Mouse (Mus musculus) left cerebral cortex, postnatal 10 days (tissue): ENCODE measurements at regions not wholly inside any gene's neighbourhood (a gene's known extent, or its start where the extent isn't known, plus 50 kb on each side); places are given as distances from the start of the nearest gene placed in this dataset.
A peak's percentile ranks its signal among the peaks of the same experiment; 100 is the strongest.

Experiments used
- DNase-seq, 2 experiments: peaks; one replicate each; pipeline ENCODE4 v3.0.0; 2021 to 2022; ENCODE audit warnings: low spot score in 2 of 2, mixed read lengths in 1 of 2; ENCODE audit errors: extremely low spot score in 1 of 2
- intact Hi-C: fragments of 180-260 bp; cut with DNase I; formaldehyde crosslinking; loops from one replicate; pipeline ENCODE4 v1.15.1; 2025

DNA sequence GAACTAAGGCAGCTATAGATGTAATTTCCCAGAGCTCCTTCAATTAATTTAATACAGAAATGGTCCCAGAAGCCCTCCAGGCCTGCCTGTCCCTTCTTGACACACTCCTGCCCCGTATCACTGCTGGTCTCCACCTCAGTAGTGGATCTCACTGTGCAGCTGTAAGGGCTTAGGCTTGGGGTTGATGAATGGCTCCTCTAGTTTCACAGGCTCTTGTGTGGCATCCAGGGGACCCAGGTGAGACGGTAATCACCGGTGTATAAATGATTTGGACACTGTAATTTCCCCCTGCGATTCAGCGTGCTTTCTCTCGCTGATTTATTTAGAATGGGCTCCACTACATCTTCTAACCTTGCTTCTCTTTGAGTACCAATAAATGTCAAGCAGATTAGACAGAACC is 583.1 kb upstream of the Tbl1xr1 start:
- no peak for DNase-seq

GRCm38 (mm10) chr3:21494904-21495303 is 581.5 kb upstream of the Tbl1xr1 start:
- no peak for DNase-seq
- intact Hi-C loops, result no loop called here

More for the DNA sequence above, 583.1 kb upstream of the Tbl1xr1 start:
- intact Hi-C loops, result no loop called here

DNA sequence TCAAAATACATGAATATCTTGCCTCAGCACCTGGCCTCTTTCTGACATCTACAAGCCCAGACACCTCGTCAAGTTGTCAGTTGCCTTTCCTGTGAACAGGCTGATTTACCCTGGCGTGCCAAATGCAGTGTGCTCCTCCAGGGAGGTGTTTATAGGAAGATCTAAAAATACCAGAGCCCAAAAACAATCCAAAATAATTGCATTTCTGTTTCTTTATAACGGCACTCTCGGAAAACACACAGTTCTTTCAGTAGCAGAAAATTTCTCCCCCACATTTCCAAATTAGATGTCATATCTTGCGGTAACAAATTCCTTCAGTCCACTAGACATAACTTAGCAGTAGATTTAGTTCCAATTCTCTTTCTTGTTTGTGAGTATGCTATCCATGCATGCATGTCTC is 580.8 kb upstream of the Tbl1xr1 start:
- intact Hi-C loops, result no loop called here
- no peak for DNase-seq

DNA sequence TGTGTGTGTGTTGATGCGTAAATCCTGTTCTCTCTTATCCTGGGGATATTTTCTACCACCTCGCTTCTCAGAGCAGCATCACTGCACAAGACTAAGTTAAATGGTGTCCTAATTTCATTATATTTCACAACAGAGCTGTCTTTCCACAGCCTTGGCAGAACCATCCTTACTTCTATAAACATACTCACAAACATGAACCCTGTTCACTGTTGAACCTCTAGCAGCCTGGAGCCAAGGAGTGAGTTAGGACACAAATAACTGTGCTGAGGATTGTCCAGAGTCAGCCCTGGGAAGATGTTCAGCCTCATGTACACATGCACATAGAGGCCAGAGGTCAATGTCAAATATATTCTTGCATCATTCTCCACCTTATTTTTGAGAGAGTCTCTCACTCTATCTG is 580.3 kb upstream of the Tbl1xr1 start:
- DNase-seq, result no peak
- intact Hi-C loops, result no loop called here

GRCm38 (mm10) chr3:21497011-21497410 is 579.4 kb upstream of the Tbl1xr1 start:
- intact Hi-C loops, result no loop called here
- no peak for DNase-seq

- no peak for DNase-seq
- intact Hi-C loops, result no loop called here
These were observed 568.8 kb upstream of the Tbl1xr1 start for GRCm38 (mm10) chr3:21507655-21508054.

DNA sequence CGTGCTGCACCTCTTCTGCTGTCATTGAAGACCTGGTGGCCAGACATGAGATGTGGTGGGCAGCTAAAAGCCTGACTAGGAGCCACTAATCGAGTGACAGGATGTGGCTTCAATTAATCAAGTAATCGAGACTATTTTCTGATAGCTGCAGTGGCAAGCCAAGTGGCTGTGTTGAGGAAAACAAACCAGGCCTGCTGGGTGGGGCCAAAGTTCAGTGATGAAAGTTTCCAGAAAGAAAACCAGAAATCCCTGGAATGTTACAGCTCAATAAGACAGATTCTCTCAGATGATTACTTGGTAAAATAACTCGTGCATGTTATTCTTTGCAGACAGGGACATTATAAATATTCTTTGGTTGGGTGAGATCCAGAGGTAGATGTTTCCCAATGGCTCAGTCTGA is 564.4 kb upstream of the Tbl1xr1 start:
- DNase-seq, result no peak
- intact Hi-C loops, result no loop called here

DNA sequence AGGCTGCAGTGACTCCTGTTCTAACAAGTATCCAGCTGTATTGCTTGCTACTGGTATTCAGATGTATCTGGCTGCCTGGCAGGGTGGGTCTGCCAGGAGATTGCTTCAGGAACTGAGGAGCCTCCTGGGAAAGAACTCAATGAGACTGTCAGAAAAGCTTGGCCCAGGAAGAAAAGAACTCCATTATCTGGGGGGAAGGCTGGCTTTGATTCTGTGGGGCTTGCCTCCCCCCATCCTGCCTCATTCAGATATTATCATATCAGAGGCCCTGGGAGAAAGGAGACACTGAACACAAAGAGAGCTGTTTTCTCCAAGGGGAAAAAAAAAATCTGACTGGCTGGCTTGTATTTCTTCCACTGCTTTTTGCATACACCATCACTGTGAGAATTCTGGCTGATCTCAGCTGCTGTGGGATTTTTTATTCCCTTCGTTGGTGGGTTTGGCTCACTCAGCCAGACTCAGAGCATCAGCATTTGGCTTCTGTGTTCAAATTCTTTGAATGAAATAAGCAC is 552.0 kb upstream of the Tbl1xr1 start:
- peak in 1 of 2 experiments; percentile 55 for DNase-seq
- intact Hi-C loops, result no loop called here

DNA sequence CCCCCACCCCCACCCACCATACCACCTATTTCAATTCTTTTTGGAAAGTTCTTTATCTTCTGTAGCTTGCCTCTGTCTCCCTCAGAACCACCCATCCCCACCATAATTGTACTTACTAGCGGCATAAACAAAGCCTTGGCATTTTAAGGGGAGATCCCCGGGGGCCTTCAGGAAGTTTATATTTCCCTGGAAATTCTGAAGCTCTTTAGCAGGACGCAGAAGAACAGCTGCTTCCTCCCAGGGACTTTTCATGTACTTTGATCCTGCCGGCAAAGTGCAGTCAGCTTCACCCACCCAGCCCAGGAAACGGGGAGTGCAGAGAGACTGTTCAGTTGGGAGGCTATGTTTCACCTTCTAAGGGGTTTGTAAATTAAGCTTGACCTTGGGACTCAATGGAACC is 545.6 kb upstream of the Tbl1xr1 start:
- intact Hi-C loops, result no loop called here
- peak in 1 of 2 experiments; percentile 73 for DNase-seq

GRCm38 (mm10) chr3:21539138-21539537 is 537.3 kb upstream of the Tbl1xr1 start:
- intact Hi-C loops, result no loop called here
- no peak for DNase-seq

- intact Hi-C loops, result no loop called here
- no peak for DNase-seq
These were observed 532.0 kb upstream of the Tbl1xr1 start for GRCm38 (mm10) chr3:21544456-21544855.

- intact Hi-C loops, result no loop called here
- DNase-seq, result no peak
These were observed 531.1 kb upstream of the Tbl1xr1 start for GRCm38 (mm10) chr3:21545156-21545893.

DNA sequence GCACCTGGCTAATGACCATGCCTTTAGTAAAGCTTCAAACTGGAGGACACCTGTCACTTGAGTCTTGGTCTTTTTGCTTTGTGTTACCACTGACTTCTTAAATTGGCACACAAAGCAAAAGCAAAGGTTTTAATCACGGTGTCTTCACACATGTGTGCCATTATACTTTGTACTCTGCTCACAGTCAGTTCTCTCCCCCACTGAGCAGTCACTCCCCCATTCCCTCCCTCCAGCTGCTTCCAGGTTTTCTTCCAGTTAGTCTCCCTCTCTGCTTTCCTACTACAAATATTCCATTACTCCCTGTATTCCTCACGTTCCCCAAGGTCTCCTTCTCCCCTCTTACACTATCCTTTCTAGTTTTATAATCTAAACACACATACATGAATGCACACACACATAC is 530.0 kb upstream of the Tbl1xr1 start:
- no peak for DNase-seq
- intact Hi-C loops, result no loop called here

DNA sequence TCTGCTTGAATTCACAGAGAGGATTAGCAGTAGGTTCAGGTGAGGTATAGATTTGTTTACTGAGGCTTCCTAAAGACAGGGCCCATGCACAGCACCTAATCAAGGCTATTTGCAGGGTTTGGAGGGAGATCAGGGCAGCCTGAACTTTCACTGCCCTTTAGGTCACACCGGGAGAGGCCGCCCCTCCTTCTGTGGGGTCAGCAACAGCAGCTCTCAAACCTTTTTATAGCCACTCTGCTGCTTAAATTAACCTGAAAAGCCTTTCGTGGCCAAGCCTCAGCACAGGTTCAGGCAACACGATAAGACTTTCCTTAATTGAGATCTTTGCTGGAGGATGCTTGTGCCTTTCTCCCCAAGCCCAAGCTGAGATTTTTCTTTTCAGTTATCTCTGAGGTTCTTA is 526.8 kb upstream of the Tbl1xr1 start:
- no peak for DNase-seq
- intact Hi-C loops, result no loop called here

- peak in 1 of 2 experiments; percentile 56 for DNase-seq
- intact Hi-C loops, result no loop called here
These were observed 523.2 kb upstream of the Tbl1xr1 start for GRCm38 (mm10) chr3:21553159-21553758.

- DNase-seq, result no peak
- intact Hi-C loops, result no loop called here
These were observed 522.6 kb upstream of the Tbl1xr1 start for GRCm38 (mm10) chr3:21553859-21554258.

DNA sequence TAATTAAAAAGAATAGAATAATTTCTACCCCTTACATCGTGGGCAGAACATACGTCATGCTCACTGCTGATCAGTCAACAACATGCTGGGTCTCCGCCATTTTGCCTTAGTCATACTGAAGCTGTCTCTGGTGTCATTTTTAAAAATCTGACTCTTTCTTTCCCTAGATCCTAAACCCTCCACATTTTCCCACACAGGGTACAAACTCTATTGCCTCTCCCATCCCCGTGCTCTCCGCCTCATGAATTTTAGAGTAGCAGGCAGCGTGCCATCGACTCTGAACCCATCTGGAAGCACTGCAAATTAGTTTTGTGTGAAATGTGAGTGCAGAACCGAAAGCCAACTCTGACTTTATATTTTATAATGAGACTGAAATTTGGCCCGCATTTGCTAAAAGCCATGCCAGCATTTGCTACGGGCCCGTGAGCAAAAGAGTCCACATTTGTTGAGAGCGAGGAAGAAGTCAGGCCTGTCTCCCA is 518.5 kb upstream of the Tbl1xr1 start:
- DNase-seq, result peak; percentile 61 to 78
- intact Hi-C loops, result no loop called here

GRCm38 (mm10) chr3:21562771-21563312 is 513.6 kb upstream of the Tbl1xr1 start:
- intact Hi-C loops, result loop anchor here (5.0 to 10.0 kb wide), 2 partner anchors 514 to 668 kb away; partner anchors contain the start of gene Tbl1xr1
- DNase-seq, result no peak

GRCm38 (mm10) chr3:21563454-21563853 is 513.0 kb upstream of the Tbl1xr1 start:
- DNase-seq, result no peak
- intact Hi-C loops, result loop anchor here (5.0 to 10.0 kb wide), 2 partner anchors 514 to 669 kb away; partner anchors contain the start of gene Tbl1xr1
